Mouse (Mus musculus) embryonic facial prominence, embryonic 12.5 days (tissue): ENCODE results near the gene Fut9. TPM values are rescaled to one million over a fixed set of nuclear protein-coding genes. Genes with fewer than 3 reads are reported as not detected.

Experiments
- ATAC-seq: fragments of 200-750 bp; cut with Nextera tagmentation; 2 replicates; pipeline ENCODE4 v1.8.0; 2017; ENCODE audit not compliant: insufficient number of reproducible peaks, insufficient read depth, low FRiP score, low TSS enrichment
- H3K27ac ChIP-seq: fragments of 300-500 bp; sonication (generic); 2 replicates; pipeline ENCODE4 v1.5.1; 2016; ENCODE audit warnings: mild to moderate bottlenecking
- H3K27me3 ChIP-seq: fragments of 300-500 bp; sonication (generic); 2 replicates; pipeline ENCODE4 v1.6.1; 2016; ENCODE audit warnings: mild to moderate bottlenecking, moderate library complexity
- H3K36me3 ChIP-seq: fragments of 300-500 bp; sonication (generic); 2 replicates; pipeline ENCODE4 v1.6.1; 2016; ENCODE audit warnings: mild to moderate bottlenecking
- H3K4me1 ChIP-seq: fragments of 300-500 bp; sonication (generic); 2 replicates; pipeline ENCODE4 v1.6.1; 2016
- H3K4me2 ChIP-seq: fragments of 300-500 bp; sonication (generic); replicated peaks from 2 replicates; pipeline ENCODE4 v1.6.1; 2016; ENCODE audit warnings: mild to moderate bottlenecking, moderate library complexity
- H3K4me3 ChIP-seq: fragments of 300-500 bp; sonication (generic); 2 replicates; pipeline ENCODE4 v1.5.1; 2016; ENCODE audit warnings: mild to moderate bottlenecking
- H3K9ac ChIP-seq: fragments of 300-500 bp; sonication (generic); 2 replicates; pipeline ENCODE4 v1.6.1; 2016; ENCODE audit warnings: mild to moderate bottlenecking, moderate library complexity
- H3K9me3 ChIP-seq: fragments of 300-500 bp; sonication (generic); 2 replicates; pipeline ENCODE4 v1.6.1; 2016; ENCODE audit warnings: mild to moderate bottlenecking, moderate library complexity
- WGBS: fragments of 180-500 bp; shearing (Covaris S2); methylation state at CpG from one replicate; pipeline ENCODE4 v1.1.7; 2016; 5-methylcytosine and 5-hydroxymethylcytosine counted together
- polyA plus RNA-seq: library from polyadenylated mRNA; unstranded; fragments of >200 nt; fragmentation: Nextera tagmentation; extraction: Ambion mirVana; gene quantifications from 2 replicates; pipeline ENCODE4 v1.2.1, GENCODE M21; 2016

The Fut9 gene
- polyA plus RNA-seq, 1 experiment from 2014 or later, result 0.74 TPM

GRCm38 (mm10) chr4:25645580-25645979 is 154.5 kb downstream of the Fut9 start:
- Histone ChIP-seq H3K27ac (no peak overlapping the region), H3K9me3 (no peaks in the 10 kb centered on the region), H3K4me3 (no peak overlapping the region), H3K4me1 (no peaks in the 10 kb centered on the region), H3K4me2 (no peak overlapping the region), H3K27me3 (no peaks in the 10 kb centered on the region), H3K9ac (no peak overlapping the region), H3K36me3 (no peaks in the 10 kb centered on the region)
- ATAC-seq, result no peak
- 88% methylated on average over 2 of the region's 2 CpGs for WGBS

GRCm38 (mm10) chr4:25641993-25642392 is 158.1 kb downstream of the Fut9 start:
- no peaks in the 10 kb centered on the region for H3K36me3 ChIP-seq
- 83% methylated on average over 4 of the region's 4 CpGs for WGBS
- H3K4me1 ChIP-seq, result no peaks in the 10 kb centered on the region
- H3K4me2 ChIP-seq, result no peak overlapping the region
- H3K27ac ChIP-seq, result no peak overlapping the region
- no peaks in the 10 kb centered on the region for H3K27me3 ChIP-seq
- H3K4me3 ChIP-seq, result no peak overlapping the region
- H3K9ac ChIP-seq, result no peak overlapping the region
- no peak for ATAC-seq
- no peaks in the 10 kb centered on the region for H3K9me3 ChIP-seq

- WGBS, result 80% methylated on average over 2 of the region's 2 CpGs
- ATAC-seq, result no peak
These were observed 166.8 kb downstream of the Fut9 start for GRCm38 (mm10) chr4:25633262-25633661.

GRCm38 (mm10) chr4:25628113-25628512 is 171.9 kb downstream of the Fut9 start:
- H3K4me3 ChIP-seq, result no peak overlapping the region
- WGBS, result 66% methylated on average over 5 of the region's 5 CpGs
- H3K4me1 ChIP-seq, result no peaks in the 10 kb centered on the region
- ATAC-seq, result no peak
- no peaks in the 10 kb centered on the region for H3K36me3 ChIP-seq
- no peak overlapping the region for H3K9ac ChIP-seq
- no peak overlapping the region for H3K4me2 ChIP-seq
- no peaks in the 10 kb centered on the region for H3K9me3 ChIP-seq
- H3K27me3 ChIP-seq, result no peaks in the 10 kb centered on the region
- H3K27ac ChIP-seq, result no peak overlapping the region

More at GRCm38 (mm10) chr4:25633262-25633661, 166.8 kb downstream of the Fut9 start:
- H3K27ac ChIP-seq, result no peak overlapping the region
- H3K9ac ChIP-seq, result no peak overlapping the region
- H3K4me3 ChIP-seq, result no peak overlapping the region
- no peaks in the 10 kb centered on the region for H3K27me3 ChIP-seq
- no peaks in the 10 kb centered on the region for H3K9me3 ChIP-seq
- H3K4me2 ChIP-seq, result no peak overlapping the region
- H3K4me1 ChIP-seq, result no peaks in the 10 kb centered on the region
- no peaks in the 10 kb centered on the region for H3K36me3 ChIP-seq

GRCm38 (mm10) chr4:25627467-25627866 is 172.6 kb downstream of the Fut9 start:
- Histone ChIP-seq H3K4me3 (no peak overlapping the region), H3K9ac (no peak overlapping the region), H3K9me3 (no peaks in the 10 kb centered on the region), H3K4me2 (no peak overlapping the region), H3K27me3 (no peaks in the 10 kb centered on the region), H3K27ac (no peak overlapping the region), H3K36me3 (no peaks in the 10 kb centered on the region), H3K4me1 (no peaks in the 10 kb centered on the region)
- ATAC-seq, result no peak
- 92% methylated on average over 9 of the region's 9 CpGs for WGBS

- Histone ChIP-seq H3K9me3 (no peaks in the 10 kb centered on the region), H3K4me3 (no peak overlapping the region), H3K9ac (no peak overlapping the region), H3K27ac (no peak overlapping the region), H3K36me3 (no peaks in the 10 kb centered on the region), H3K4me2 (no peak overlapping the region), H3K27me3 (no peaks in the 10 kb centered on the region), H3K4me1 (no peaks in the 10 kb centered on the region)
- no peak for ATAC-seq
- 62% methylated on average over 1 of the region's 1 CpGs for WGBS
These were observed 173.0 kb downstream of the Fut9 start for GRCm38 (mm10) chr4:25627039-25627438.

GRCm38 (mm10) chr4:25623176-25623575 is 176.9 kb downstream of the Fut9 start:
- WGBS, result 88% methylated on average over 2 of the region's 2 CpGs
- Histone ChIP-seq H3K27me3 (no peaks in the 10 kb centered on the region), H3K4me3 (no peak overlapping the region), H3K4me2 (no peak overlapping the region), H3K27ac (no peak overlapping the region), H3K9me3 (no peaks in the 10 kb centered on the region), H3K9ac (no peak overlapping the region), H3K36me3 (no peaks in the 10 kb centered on the region), H3K4me1 (no peaks in the 10 kb centered on the region)
- no peak for ATAC-seq

GRCm38 (mm10) chr4:25617301-25617700 is 182.7 kb downstream of the Fut9 start:
- ATAC-seq, result no peak
- no peak overlapping the region for H3K27ac ChIP-seq
- no peak overlapping the region for H3K9ac ChIP-seq
- H3K4me1 ChIP-seq, result no peaks in the 10 kb centered on the region
- no peak overlapping the region for H3K4me2 ChIP-seq
- H3K4me3 ChIP-seq, result no peak overlapping the region
- H3K36me3 ChIP-seq, result no peaks in the 10 kb centered on the region
- H3K27me3 ChIP-seq, result no peaks in the 10 kb centered on the region
- no peaks in the 10 kb centered on the region for H3K9me3 ChIP-seq
- WGBS, result 90% methylated on average over 4 of the region's 4 CpGs

- H3K4me3 ChIP-seq, result no peak overlapping the region
- no peak overlapping the region for H3K4me2 ChIP-seq
- no peak overlapping the region for H3K9ac ChIP-seq
- 88% methylated on average over 5 of the region's 5 CpGs for WGBS
- ATAC-seq, result no peak
- no peaks in the 10 kb centered on the region for H3K9me3 ChIP-seq
- H3K27me3 ChIP-seq, result no peaks in the 10 kb centered on the region
- no peaks in the 10 kb centered on the region for H3K4me1 ChIP-seq
- no peak overlapping the region for H3K27ac ChIP-seq
- no peaks in the 10 kb centered on the region for H3K36me3 ChIP-seq
These were observed 186.6 kb downstream of the Fut9 start for GRCm38 (mm10) chr4:25613426-25613825.

GRCm38 (mm10) chr4:25610481-25610880 is 189.6 kb downstream of the Fut9 start:
- no peak for ATAC-seq
- WGBS, result 84% methylated on average over 2 of the region's 2 CpGs
- H3K27me3 ChIP-seq, result no peaks in the 10 kb centered on the region
- no peak overlapping the region for H3K4me2 ChIP-seq
- no peak overlapping the region for H3K4me3 ChIP-seq
- H3K36me3 ChIP-seq, result no peaks in the 10 kb centered on the region
- H3K4me1 ChIP-seq, result no peaks in the 10 kb centered on the region
- H3K9me3 ChIP-seq, result no peaks in the 10 kb centered on the region
- no peak overlapping the region for H3K27ac ChIP-seq
- no peak overlapping the region for H3K9ac ChIP-seq

- no peak for ATAC-seq
- Histone ChIP-seq H3K4me1 (no peaks in the 10 kb centered on the region), H3K9ac (no peak overlapping the region), H3K4me3 (no peak overlapping the region), H3K4me2 (no peak overlapping the region), H3K9me3 (no peaks in the 10 kb centered on the region), H3K36me3 (no peaks in the 10 kb centered on the region), H3K27me3 (no peaks in the 10 kb centered on the region), H3K27ac (no peak overlapping the region)
- WGBS, result 62% methylated on average over 4 of the region's 4 CpGs
These were observed 206.8 kb downstream of the Fut9 start for GRCm38 (mm10) chr4:25593218-25593617.
